Mouse (Mus musculus) ES-E14 (cell line): ENCODE results near the gene Tctn3.

ENCODE experiments used
- HCFC1 ChIP-seq: IDR thresholded peaks from 2 replicates; pipeline ENCODE4 v1.6.1; 2012; ENCODE audit warnings: low read length, inconsistent platforms, borderline replicate concordance; ENCODE audit not compliant: insufficient read depth
- MAFK ChIP-seq: IDR thresholded peaks from 2 replicates; pipeline ENCODE4 v1.6.1; 2014; ENCODE audit warnings: mild to moderate bottlenecking, low read depth, low read length, inconsistent platforms; ENCODE audit not compliant: insufficient read depth
- ZC3H11A ChIP-seq: IDR thresholded peaks from 2 replicates; pipeline ENCODE4 v1.6.1; 2012; ENCODE audit warnings: low read depth, mild to moderate bottlenecking, inconsistent platforms, low read length, borderline replicate concordance
- ZNF384 ChIP-seq: IDR thresholded peaks from 2 replicates; pipeline ENCODE4 v1.6.1; 2012; ENCODE audit warnings: low read depth, low read length, inconsistent platforms

- TF ChIP-seq HCFC1: no peak
- no peak for TF ChIP-seq MAFK
- TF ChIP-seq ZC3H11A: no peak
- TF ChIP-seq ZNF384: no peak
Observed at GRCm38 (mm10) chr19:40637601-40638000, 25.6 kb upstream of the Tctn3 start.
